Mouse (Mus musculus): ENCODE results near the gene Bscl2.

GRCm38 (mm10) chr19:8838041-8838730, 919 bp downstream of the Bscl2 start:
- TF ChIP-seq CTCF (IDR thresholded peaks at IDR 0.05; ENCODE audit: low read depth) (no peak), EP300 (IDR thresholded peaks at IDR 0.05; ENCODE audit: low read depth) (no peak)

Data from liver, embryonic 14.5 days (tissue).